Mouse (Mus musculus) olfactory bulb, adult 2 months (tissue): Measurements from ENCODE around the gene Fam213b.

ENCODE experiments used
- CTCF ChIP-seq: fragments of 200-500 bp; IDR thresholded peaks from 2 replicates; pipeline ENCODE4 v1.5.1; 2012; ENCODE audit warnings: low read depth, mild to moderate bottlenecking, low read length, moderate library complexity; ENCODE audit not compliant: insufficient read depth
- POLR2A ChIP-seq: fragments of 200-500 bp; IDR thresholded peaks from 2 replicates; pipeline ENCODE4 v1.6.1; 2012; ENCODE audit warnings: mild to moderate bottlenecking, low read depth, low read length, moderate library complexity; ENCODE audit not compliant: insufficient read depth

GRCm38 (mm10) chr4:154914707-154915106 lies 15.8 kb upstream of the Fam213b start:
- no peak for TF ChIP-seq CTCF
- no peak for TF ChIP-seq POLR2A
